Mouse (Mus musculus): Measurements from ENCODE around the gene Tsc22d4.

The Tsc22d4 gene

GRCm38 (mm10) chr5:137788946-137789531 lies 43.5 kb downstream of the Tsc22d4 start:
- DNase-seq (ENCODE audit: low spot score in 2 of 2): no peak

GRCm38 (mm10) chr5:137791553-137791952 lies 46.0 kb downstream of the Tsc22d4 start:
- DNase-seq (ENCODE audit: low spot score in 2 of 2): no peak

GRCm38 (mm10) chr5:137796606-137797005 lies 51.1 kb downstream of the Tsc22d4 start:
- DNase-seq (ENCODE audit: low spot score in 2 of 2): no peak

GRCm38 (mm10) chr5:137800917-137801316 lies 55.4 kb downstream of the Tsc22d4 start:
- DNase-seq (ENCODE audit: low spot score in 2 of 2): no peak

GRCm38 (mm10) chr5:137806158-137806557 lies 60.6 kb downstream of the Tsc22d4 start:
- no peak for DNase-seq (ENCODE audit: low spot score in 2 of 2)

GRCm38 (mm10) chr5:137808316-137808715 lies 62.8 kb downstream of the Tsc22d4 start:
- DNase-seq (ENCODE audit: low spot score in 2 of 2): no peak

- DNase-seq (ENCODE audit: low spot score in 2 of 2): no peak
Measured at GRCm38 (mm10) chr5:137817466-137818222, 72.1 kb downstream of the Tsc22d4 start.

Data from frontal cortex, postnatal 14 days (tissue).